Mouse (Mus musculus): ENCODE results near the gene Snrpn. TPM values are rescaled to one million over a fixed set of nuclear protein-coding genes. Genes with fewer than 3 reads are reported as not detected.

The Snrpn gene
- 25.0 TPM for polyA plus RNA-seq (2014; fragmentation: Illumina TruSeq; extraction: RNeasy Lipid Tissue Mini Kit (QIAGEN cat#74804))

GRCm38 (mm10) chr7:60139742-60140480, at the start of gene Snrpn:
Snrpn (minus strand) TSS chr7:60140219.

DNA sequence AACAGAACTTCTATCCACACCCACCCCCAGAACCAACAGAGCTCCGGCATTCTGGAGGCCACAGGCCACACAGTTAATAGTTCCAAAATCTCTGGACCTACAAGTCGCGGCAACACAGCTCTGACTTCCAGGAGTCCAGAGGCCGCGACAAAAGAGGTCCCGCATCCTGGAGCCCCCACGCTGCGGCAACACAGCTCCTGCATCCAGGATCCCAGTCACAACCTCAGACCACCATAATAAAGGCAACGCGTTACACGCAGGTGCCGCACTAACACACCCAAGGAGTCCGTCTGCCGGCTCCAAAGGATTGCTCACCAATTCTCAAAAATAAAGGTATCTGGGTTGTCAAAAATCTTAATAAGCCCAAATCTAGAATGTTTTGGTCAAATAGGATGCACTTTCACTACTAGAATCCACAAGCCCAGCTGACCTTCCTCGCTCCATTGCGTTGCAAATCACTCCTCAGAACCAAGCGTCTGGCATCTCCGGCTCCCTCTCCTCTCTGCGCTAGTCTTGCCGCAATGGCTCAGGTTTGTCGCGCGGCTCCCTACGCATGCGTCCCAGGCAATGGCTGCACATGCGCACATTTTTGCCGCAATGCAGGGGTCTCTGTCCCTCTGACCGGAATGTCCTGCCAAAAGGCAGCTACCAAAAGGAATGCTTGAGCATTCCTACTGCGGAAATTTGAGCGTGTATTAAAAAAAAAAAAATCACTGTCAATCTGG, 135.3 kb downstream of the Snrpn start, which contains the start of the genes Snurf and Gm38393:
TSS of gene Snurf (minus strand) at position 444 of the 725 bp plus-strand sequence.
TSS of gene Gm38393 (minus strand) at position 459 of the 725 bp plus-strand sequence.

Other genes with a start within 250 kb of the Snrpn start
- gene Snurf, start 135.2 kb downstream of the Snrpn start, polyA plus RNA-seq (2014; fragmentation: Illumina TruSeq; extraction: RNeasy Lipid Tissue Mini Kit (QIAGEN cat#74804)) = not detected
- gene Gm38393, start 135.2 kb downstream of the Snrpn start, polyA plus RNA-seq (2014; fragmentation: Illumina TruSeq; extraction: RNeasy Lipid Tissue Mini Kit (QIAGEN cat#74804)) = 3.4 TPM